Mouse (Mus musculus) limb, embryonic 13.5 days (tissue): Measurements from ENCODE around the gene Rprd1b. TPM values are rescaled to one million over a fixed set of nuclear protein-coding genes. Genes with fewer than 3 reads are reported as not detected.

Experiments used
- ATAC-seq: fragments of 200-750 bp; cut with Nextera tagmentation; 2 replicates; pipeline ENCODE4 v1.8.0; 2017; ENCODE audit warnings: low read depth, moderate number of reproducible peaks, moderate TSS enrichment; ENCODE audit not compliant: low FRiP score
- H3K27ac ChIP-seq: fragments of 300-500 bp; sonication (generic); 2 replicates; pipeline ENCODE4 v1.5.1; 2015; ENCODE audit warnings: inconsistent platforms, mild to moderate bottlenecking, moderate library complexity
- H3K27me3 ChIP-seq: fragments of 300-500 bp; sonication (generic); 2 replicates; pipeline ENCODE4 v1.6.1; 2015; ENCODE audit warnings: mild to moderate bottlenecking, inconsistent platforms
- H3K36me3 ChIP-seq: fragments of 300-500 bp; sonication (generic); 2 replicates; pipeline ENCODE4 v1.6.1; 2015; ENCODE audit warnings: inconsistent platforms, mild to moderate bottlenecking, moderate library complexity
- H3K4me1 ChIP-seq: fragments of 300-500 bp; sonication (generic); 2 replicates; pipeline ENCODE4 v1.6.1; 2015; ENCODE audit warnings: inconsistent platforms
- H3K4me2 ChIP-seq: fragments of 300-500 bp; sonication (generic); replicated peaks from 2 replicates; pipeline ENCODE4 v1.6.1; 2015; ENCODE audit warnings: inconsistent platforms, mild to moderate bottlenecking, moderate library complexity
- H3K4me3 ChIP-seq: fragments of 300-500 bp; sonication (generic); 2 replicates; pipeline ENCODE4 v1.5.1; 2015; ENCODE audit warnings: moderate library complexity, mild to moderate bottlenecking, inconsistent platforms
- H3K9ac ChIP-seq: fragments of 300-500 bp; sonication (generic); 2 replicates; pipeline ENCODE4 v1.6.1; 2015; ENCODE audit warnings: mild to moderate bottlenecking, inconsistent platforms
- H3K9me3 ChIP-seq: fragments of 300-500 bp; sonication (generic); 2 replicates; pipeline ENCODE4 v1.6.1; 2016; ENCODE audit warnings: inconsistent platforms
- WGBS: fragments of 180-500 bp; shearing (Covaris S2); methylation state at CpG from one replicate; pipeline ENCODE4 v1.1.7; 2015; 5-methylcytosine and 5-hydroxymethylcytosine counted together
- polyA plus RNA-seq: library from polyadenylated mRNA; unstranded; fragments of >200 nt; fragmentation: Nextera tagmentation; extraction: Ambion mirVana; gene quantifications from 2 replicates; pipeline ENCODE4 v1.2.1, GENCODE M21; 2015

Gene Rprd1b
- polyA plus RNA-seq, 1 experiment from 2014 or later = 51.3 TPM

DNA sequence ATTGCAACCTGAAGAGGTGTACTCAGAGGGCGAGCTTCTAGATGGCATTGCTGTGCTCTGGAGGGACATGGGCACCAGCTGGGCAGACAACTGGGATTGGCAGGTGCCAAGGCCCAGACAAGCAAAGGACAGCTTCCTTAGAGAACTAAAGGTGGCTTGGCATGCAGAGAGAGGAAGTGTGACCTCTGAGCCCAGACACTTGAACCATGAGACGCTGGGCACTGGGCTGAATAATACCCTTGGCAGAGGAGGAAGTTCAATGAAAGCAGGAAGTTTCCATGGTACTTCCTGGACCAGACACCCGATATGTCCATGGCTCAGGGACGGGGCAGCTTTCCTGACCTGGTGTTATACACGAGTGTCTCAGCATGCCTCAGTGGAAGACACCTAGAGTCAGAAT is 146.1 kb downstream of the Rprd1b start:
- ATAC-seq = no peak
- WGBS = 76% methylated on average over 5 of the region's 5 CpGs
- H3K36me3 ChIP-seq = no peaks in the 10 kb centered on the region
- no peak overlapping the region for H3K4me3 ChIP-seq
- H3K9me3 ChIP-seq = no peaks in the 10 kb centered on the region; the same call in 1 of the 2 replicates
- no peak overlapping the region for H3K4me2 ChIP-seq
- peaks cover 4% of the 10 kb centered on the region for H3K4me1 ChIP-seq
- no peaks in the 10 kb centered on the region; the same call in 1 of the 2 replicates for H3K27me3 ChIP-seq
- no peak overlapping the region for H3K27ac ChIP-seq
- no peak overlapping the region for H3K9ac ChIP-seq

GRCm38 (mm10) chr2:158174958-158175357 is 146.7 kb downstream of the Rprd1b start:
- no peaks in the 10 kb centered on the region; the same call in 1 of the 2 replicates for H3K27me3 ChIP-seq
- WGBS = 87% methylated on average over 15 of the region's 15 CpGs
- H3K9me3 ChIP-seq = no peaks in the 10 kb centered on the region; the same call in 1 of the 2 replicates
- no peak overlapping the region for H3K9ac ChIP-seq
- no peaks in the 10 kb centered on the region for H3K36me3 ChIP-seq
- no peak overlapping the region for H3K27ac ChIP-seq
- no peak overlapping the region for H3K4me3 ChIP-seq
- ATAC-seq = no peak
- no peak overlapping the region for H3K4me2 ChIP-seq
- peaks cover 8% of the 10 kb centered on the region for H3K4me1 ChIP-seq

- H3K9me3 ChIP-seq = no peaks in the 10 kb centered on the region; the same call in 1 of the 2 replicates
- no peak for ATAC-seq
- peaks cover 8% of the 10 kb centered on the region for H3K4me1 ChIP-seq
- H3K27me3 ChIP-seq = no peaks in the 10 kb centered on the region; the same call in 1 of the 2 replicates
- H3K9ac ChIP-seq = no peak overlapping the region
- WGBS = 86% methylated on average over 3 of the region's 3 CpGs
- H3K36me3 ChIP-seq = no peaks in the 10 kb centered on the region
- no peak overlapping the region for H3K4me2 ChIP-seq
- H3K27ac ChIP-seq = no peak overlapping the region
- no peak overlapping the region for H3K4me3 ChIP-seq
These were observed 147.1 kb downstream of the Rprd1b start for GRCm38 (mm10) chr2:158175433-158175832.

GRCm38 (mm10) chr2:158176763-158177162 is 148.5 kb downstream of the Rprd1b start:
- Histone ChIP-seq H3K27me3 (no peaks in the 10 kb centered on the region; the same call in 1 of the 2 replicates), H3K27ac (no peak overlapping the region), H3K4me1 (peaks cover 8% of the 10 kb centered on the region), H3K4me2 (no peak overlapping the region), H3K9me3 (no peaks in the 10 kb centered on the region; the same call in 1 of the 2 replicates), H3K9ac (no peak overlapping the region), H3K36me3 (no peaks in the 10 kb centered on the region), H3K4me3 (no peak overlapping the region)
- 91% methylated on average over 9 of the region's 9 CpGs for WGBS
- ATAC-seq = no peak

- H3K27me3 ChIP-seq = no peaks in the 10 kb centered on the region; the same call in 1 of the 2 replicates
- H3K9ac ChIP-seq = no peak overlapping the region
- no peak for ATAC-seq
- no peaks in the 10 kb centered on the region for H3K36me3 ChIP-seq
- H3K4me3 ChIP-seq = no peak overlapping the region
- H3K27ac ChIP-seq = no peak overlapping the region
- peaks cover 8% of the 10 kb centered on the region for H3K4me1 ChIP-seq
- no peaks in the 10 kb centered on the region for H3K9me3 ChIP-seq
- no peak overlapping the region for H3K4me2 ChIP-seq
- 77% methylated on average over 3 of the region's 3 CpGs for WGBS
These were observed 149.3 kb downstream of the Rprd1b start for GRCm38 (mm10) chr2:158177574-158177973.

DNA sequence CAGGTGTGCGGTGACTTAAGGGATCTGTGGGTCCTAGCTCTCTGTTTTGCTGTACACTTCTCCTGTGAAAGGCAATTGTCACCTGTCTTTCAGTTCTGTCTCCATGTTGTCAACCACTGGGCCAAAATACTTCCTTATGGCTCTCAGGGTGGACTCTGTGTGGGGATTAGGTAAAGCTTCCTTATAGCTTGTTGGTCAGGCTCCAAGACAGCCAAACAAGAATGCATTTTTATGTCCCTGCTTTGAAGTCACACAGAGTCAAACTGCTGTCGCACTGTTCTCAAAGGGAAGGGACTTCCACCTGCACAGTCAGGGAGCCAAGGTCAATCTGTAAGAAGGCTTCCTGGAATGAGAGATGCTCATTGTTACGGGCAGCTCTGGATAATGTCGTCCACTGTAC is 149.8 kb downstream of the Rprd1b start:
- 65% methylated on average over 4 of the region's 4 CpGs for WGBS
- Histone ChIP-seq H3K27ac (no peak overlapping the region), H3K4me1 (peaks cover 8% of the 10 kb centered on the region)

GRCm38 (mm10) chr2:158178696-158179369 is 150.5 kb downstream of the Rprd1b start:
- H3K27ac ChIP-seq = no peak overlapping the region
- WGBS = 10% methylated on average over 19 of the region's 19 CpGs

More for the DNA sequence above, 149.8 kb downstream of the Rprd1b start:
- no peaks in the 10 kb centered on the region; the same call in 1 of the 2 replicates for H3K27me3 ChIP-seq
- H3K9me3 ChIP-seq = no peaks in the 10 kb centered on the region
- H3K9ac ChIP-seq = no peak overlapping the region
- no peak for ATAC-seq
- no peaks in the 10 kb centered on the region for H3K36me3 ChIP-seq
- H3K4me2 ChIP-seq = no peak overlapping the region
- no peak overlapping the region for H3K4me3 ChIP-seq

DNA sequence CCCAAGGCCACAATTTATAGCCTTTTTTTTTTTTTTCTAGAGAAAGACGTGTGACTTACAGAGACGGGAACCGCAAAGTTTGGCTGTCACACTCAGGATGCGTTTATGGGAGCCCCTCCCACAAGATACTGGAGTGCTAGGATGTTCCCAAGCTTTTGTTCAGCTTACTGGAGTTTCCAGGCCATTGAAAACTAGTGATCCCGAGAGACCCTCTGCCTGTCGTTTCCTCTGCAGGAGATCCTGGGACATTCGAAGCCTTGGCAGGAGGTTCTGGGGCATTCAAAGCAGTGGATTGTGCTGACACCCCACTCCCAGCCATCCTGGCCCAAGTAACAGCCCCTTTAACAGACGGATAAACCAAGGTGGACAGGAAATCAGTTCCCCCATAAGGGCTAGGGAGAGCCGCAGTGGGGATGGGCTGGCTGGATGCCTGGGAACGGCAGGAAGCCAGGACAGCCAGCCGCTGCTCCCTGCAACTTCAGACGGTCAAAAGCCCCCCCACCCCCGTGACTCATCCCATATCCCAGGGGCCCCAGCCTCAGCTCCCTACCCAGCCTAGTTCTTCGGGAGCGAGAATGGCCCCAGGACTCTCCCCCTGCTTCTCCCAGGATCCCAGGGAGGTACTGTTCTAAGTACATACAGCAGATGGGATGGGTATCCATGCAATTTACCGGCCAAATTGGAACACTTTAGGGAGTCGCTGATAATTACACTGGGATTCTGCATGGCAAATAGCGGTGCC is 151.2 kb downstream of the Rprd1b start:
- Histone ChIP-seq H3K9me3 (no peaks in the 10 kb centered on the region), H3K4me2 (peak overlapping the region; percentile 65), H3K4me1 (peaks cover 8% of the 10 kb centered on the region), H3K27me3 (no peaks in the 10 kb centered on the region; the same call in 1 of the 2 replicates), H3K36me3 (no peaks in the 10 kb centered on the region), H3K9ac (peak overlapping the region; percentile 45), H3K4me3 (peak overlapping the region; percentile 36), H3K27ac (no peak overlapping the region)
- WGBS = 25% methylated on average over 18 of the region's 18 CpGs
- peak; percentile 28; the same call in 1 of the 2 replicates for ATAC-seq

More at GRCm38 (mm10) chr2:158178696-158179369, 150.5 kb downstream of the Rprd1b start:
- ATAC-seq = peak; percentile 82
- no peaks in the 10 kb centered on the region; the same call in 1 of the 2 replicates for H3K27me3 ChIP-seq
- H3K9me3 ChIP-seq = no peaks in the 10 kb centered on the region
- H3K4me1 ChIP-seq = peaks cover 8% of the 10 kb centered on the region
- H3K36me3 ChIP-seq = no peaks in the 10 kb centered on the region
- peak overlapping the region; percentile 36 for H3K4me3 ChIP-seq
- H3K4me2 ChIP-seq = peak overlapping the region; percentile 65
- H3K9ac ChIP-seq = peak overlapping the region; percentile 45

DNA sequence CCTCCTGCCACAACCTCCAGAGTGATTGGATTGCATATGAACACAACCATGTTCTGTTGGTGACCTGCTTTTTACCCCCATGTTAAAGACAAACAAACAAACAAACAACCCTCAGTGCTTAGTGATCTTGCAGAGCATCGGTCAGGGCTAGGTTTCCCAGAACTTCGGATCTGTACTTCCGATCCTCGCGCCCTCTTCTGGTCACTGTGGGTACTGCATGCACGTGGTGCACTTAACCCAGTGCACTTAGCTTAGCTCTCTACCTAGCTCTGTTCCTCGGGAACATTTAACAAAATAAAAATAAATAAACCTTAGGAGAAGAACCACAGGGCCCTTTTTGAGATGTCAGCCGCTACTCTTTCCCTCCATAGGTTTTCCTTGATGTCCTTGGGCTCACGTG is 152.5 kb downstream of the Rprd1b start:
- Histone ChIP-seq H3K27me3 (no peaks in the 10 kb centered on the region), H3K9ac (no peak overlapping the region), H3K36me3 (no peaks in the 10 kb centered on the region), H3K4me2 (no peak overlapping the region), H3K4me1 (peaks cover 8% of the 10 kb centered on the region), H3K4me3 (no peak overlapping the region), H3K27ac (no peak overlapping the region), H3K9me3 (no peaks in the 10 kb centered on the region)
- no peak for ATAC-seq
- WGBS = 45% methylated on average over 9 of the region's 9 CpGs

Other genes starting within 250 kb of the Rprd1b start
- 0.23 TPM in 1 of 2 replicates, not detected in the other for gene Vstm2l, start 113.8 kb upstream of the Rprd1b start, polyA plus RNA-seq
- 23.8 and 25.8 TPM in 2 replicates for gene Tti1, start 64 bp upstream of the Rprd1b start, polyA plus RNA-seq
- 6.2 and 7.5 TPM in 2 replicates for gene Tgm2, start 117.9 kb downstream of the Rprd1b start, polyA plus RNA-seq
- 16.4 and 17.4 TPM in 2 replicates for gene D630003M21Rik, start 200.7 kb downstream of the Rprd1b start, polyA plus RNA-seq
- gene Bpi, start 229.6 kb downstream of the Rprd1b start, polyA plus RNA-seq = not detected in 2 replicates